Mouse (Mus musculus) liver, postnatal 0 days (tissue): ENCODE data around the gene Hdac9. TPM values are rescaled to one million over a fixed set of nuclear protein-coding genes. Genes with fewer than 3 reads are reported as not detected.

ENCODE experiments used
- ATAC-seq: fragments of 200-750 bp; cut with Nextera tagmentation; 2 replicates; pipeline ENCODE4 v1.8.0; 2017; ENCODE audit warnings: mild to moderate bottlenecking, moderate library complexity
- DNase-seq: peaks from one replicate; pipeline ENCODE4 v3.0.0-alpha.2; 2016
- H3K27ac ChIP-seq: fragments of 300-500 bp; sonication (generic); 2 replicates; pipeline ENCODE4 v1.5.1; 2014; ENCODE audit warnings: antibody characterized with exemption, moderate library complexity, mild to moderate bottlenecking, low read depth
- H3K27me3 ChIP-seq: fragments of 300-500 bp; sonication (generic); 2 replicates; pipeline ENCODE4 v1.6.1; 2014; ENCODE audit warnings: low read length, control low read depth, mixed read lengths; ENCODE audit not compliant: insufficient read depth
- H3K36me3 ChIP-seq: fragments of 300-500 bp; sonication (generic); replicated peaks from 2 replicates; pipeline ENCODE4 v1.6.1; 2014; ENCODE audit warnings: mild to moderate bottlenecking, control low read depth, low read length, moderate library complexity, mixed read lengths; ENCODE audit not compliant: insufficient read depth
- H3K4me1 ChIP-seq: fragments of 300-500 bp; sonication (generic); 2 replicates; pipeline ENCODE4 v1.6.1; 2014; ENCODE audit warnings: antibody characterized with exemption, mild to moderate bottlenecking, control low read depth; ENCODE audit not compliant: insufficient read depth
- H3K4me2 ChIP-seq: fragments of 300-500 bp; sonication (generic); 2 replicates; pipeline ENCODE4 v1.6.1; 2014; ENCODE audit warnings: low read depth, mild to moderate bottlenecking, low read length, moderate library complexity, mixed read lengths
- H3K4me3 ChIP-seq: fragments of 300-500 bp; sonication (generic); 2 replicates; pipeline ENCODE4 v1.5.1; 2014; ENCODE audit warnings: low read depth, low read length
- H3K9ac ChIP-seq: fragments of 300-500 bp; sonication (generic); replicated peaks from 2 replicates; pipeline ENCODE4 v1.6.1; 2014; ENCODE audit warnings: mild to moderate bottlenecking, moderate library complexity
- H3K9me3 ChIP-seq: fragments of 300-500 bp; sonication (generic); 2 replicates; pipeline ENCODE4 v1.6.1; 2016; ENCODE audit warnings: mild to moderate bottlenecking, control low read depth, low read length, mixed read lengths
- CTCF ChIP-seq: sonication (generic); IDR thresholded peaks from 2 replicates; pipeline ENCODE4 v1.5.1; 2016; ENCODE audit warnings: antibody characterized with exemption, low read depth
- EP300 ChIP-seq: IDR thresholded peaks from 2 replicates; pipeline ENCODE4 v1.6.1; 2016; ENCODE audit warnings: antibody characterized with exemption, low read depth, mild to moderate bottlenecking
- WGBS: fragments of 180-500 bp; shearing (Covaris S2); extraction: QIAGEN DNeasy Blood & Tissue Kit; methylation state at CpG from one replicate; pipeline ENCODE4 v1.1.7; 2014; ENCODE audit not compliant: insufficient replicate concordance; 5-methylcytosine and 5-hydroxymethylcytosine counted together
- polyA plus RNA-seq: library from polyadenylated mRNA; unstranded; fragments of >200 nt; fragmentation: Nextera tagmentation; extraction: Ambion mirVana; gene quantifications from 2 replicates; pipeline ENCODE4 v1.2.1, GENCODE M21; 2015

Gene Hdac9
- polyA plus RNA-seq, 1 experiment from 2014 or later, result 1.3 TPM

GRCm38 (mm10) chr12:34697981-34698380, 218.9 kb downstream of the Hdac9 start:
- H3K27ac ChIP-seq, result no peak overlapping the region
- H3K9me3 ChIP-seq, result no peaks in the 10 kb centered on the region
- H3K4me1 ChIP-seq, result no peaks in the 10 kb centered on the region
- no peak for TF ChIP-seq CTCF
- no peak for TF ChIP-seq EP300
- H3K4me2 ChIP-seq, result no peak overlapping the region
- ATAC-seq, result no peak
- H3K36me3 ChIP-seq, result no peaks in the 10 kb centered on the region
- no peak overlapping the region for H3K4me3 ChIP-seq
- WGBS, result 86% methylated on average over 1 of the region's 1 CpGs
- H3K27me3 ChIP-seq, result no peaks in the 10 kb centered on the region
- no peak for DNase-seq
- no peak overlapping the region for H3K9ac ChIP-seq

DNA sequence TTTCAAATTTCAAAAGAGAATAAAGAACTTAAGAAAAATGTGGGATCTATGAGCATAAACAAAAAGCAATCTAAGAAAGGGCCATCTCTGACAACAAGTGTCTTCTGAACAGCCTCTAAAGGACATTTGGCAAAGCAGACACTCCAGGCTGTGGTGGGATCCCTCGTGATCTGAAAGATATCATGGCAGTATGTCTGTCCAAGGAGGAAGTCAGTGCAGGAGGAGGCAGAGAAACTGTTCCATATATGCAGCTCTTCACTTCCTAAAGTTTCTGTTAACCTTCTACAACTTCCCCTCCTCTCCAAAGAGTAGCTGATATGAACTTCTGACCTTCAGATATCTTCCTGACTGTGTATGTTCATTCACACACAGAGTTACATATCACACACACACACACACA, 220.2 kb downstream of the Hdac9 start:
- Histone ChIP-seq H3K27me3 (no peaks in the 10 kb centered on the region), H3K9ac (no peak overlapping the region), H3K27ac (no peak overlapping the region), H3K4me1 (no peaks in the 10 kb centered on the region), H3K4me2 (no peak overlapping the region), H3K9me3 (no peaks in the 10 kb centered on the region), H3K4me3 (no peak overlapping the region), H3K36me3 (no peaks in the 10 kb centered on the region)
- DNase-seq, result no peak
- ATAC-seq, result no peak
- 21% methylated on average over 1 of the region's 1 CpGs for WGBS
- TF ChIP-seq CTCF (no peak), EP300 (no peak)

DNA sequence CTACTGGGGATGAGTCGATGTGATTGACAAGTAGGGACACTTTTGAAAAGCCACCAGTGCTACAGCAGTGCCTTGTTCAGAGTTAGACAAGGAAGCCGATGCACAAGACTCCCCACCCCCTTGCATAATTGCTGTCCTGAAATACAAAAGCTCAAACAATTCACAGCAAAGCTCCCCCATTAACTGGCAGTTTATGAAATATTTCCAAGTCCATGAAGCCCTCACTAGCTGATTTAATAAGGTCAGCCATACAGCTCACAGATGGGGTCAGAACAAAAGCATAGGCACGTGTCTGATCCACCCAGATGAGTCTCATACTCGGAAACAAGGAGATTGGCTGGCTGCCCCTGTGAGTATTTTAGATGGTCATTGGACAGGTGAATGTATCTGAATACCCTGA, 228.0 kb downstream of the Hdac9 start:
- Histone ChIP-seq H3K9me3 (no peaks in the 10 kb centered on the region), H3K36me3 (no peaks in the 10 kb centered on the region), H3K9ac (no peak overlapping the region), H3K27ac (no peak overlapping the region), H3K27me3 (no peaks in the 10 kb centered on the region), H3K4me3 (no peak overlapping the region), H3K4me2 (no peak overlapping the region), H3K4me1 (no peaks in the 10 kb centered on the region)
- ATAC-seq, result no peak
- no peak for DNase-seq
- WGBS, result 66% methylated on average over 4 of the region's 4 CpGs
- TF ChIP-seq EP300 (no peak), CTCF (no peak)

DNA sequence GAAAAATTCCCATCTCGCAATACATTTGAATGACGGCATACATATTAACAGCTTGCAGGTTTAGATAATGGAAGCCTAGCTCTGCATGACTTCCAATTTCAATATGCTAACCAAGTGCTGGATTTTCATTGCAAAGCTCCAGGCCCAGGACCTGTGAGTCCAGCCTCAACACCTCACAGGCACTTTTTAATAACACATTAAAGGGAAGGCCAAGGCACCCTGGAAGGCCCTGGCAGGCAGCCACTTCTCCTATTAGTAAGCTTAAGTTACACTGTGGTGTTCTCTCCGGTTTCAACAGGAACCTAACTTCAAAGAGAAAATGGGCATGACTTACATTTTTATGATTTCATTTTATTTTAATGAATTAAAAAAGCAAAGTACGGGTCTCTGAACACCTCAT, 233.5 kb downstream of the Hdac9 start:
- ATAC-seq (no peak), DNase-seq (no peak)
- no peak overlapping the region for H3K4me3 ChIP-seq
- no peaks in the 10 kb centered on the region for H3K4me1 ChIP-seq
- TF ChIP-seq CTCF, result no peak
- no peak for TF ChIP-seq EP300
- 72% methylated on average over 4 of the region's 4 CpGs for WGBS
- H3K36me3 ChIP-seq, result no peaks in the 10 kb centered on the region
- H3K27me3 ChIP-seq, result no peaks in the 10 kb centered on the region
- H3K4me2 ChIP-seq, result no peak overlapping the region
- H3K9ac ChIP-seq, result no peak overlapping the region
- H3K27ac ChIP-seq, result no peak overlapping the region
- no peaks in the 10 kb centered on the region for H3K9me3 ChIP-seq

- Histone ChIP-seq H3K36me3 (no peaks in the 10 kb centered on the region), H3K4me3 (no peak overlapping the region), H3K9ac (no peak overlapping the region), H3K27ac (no peak overlapping the region), H3K27me3 (no peaks in the 10 kb centered on the region), H3K9me3 (no peaks in the 10 kb centered on the region), H3K4me1 (no peaks in the 10 kb centered on the region), H3K4me2 (no peak overlapping the region)
- ATAC-seq (no peak), DNase-seq (no peak)
- WGBS, result 82% methylated on average over 3 of the region's 3 CpGs
- TF ChIP-seq EP300 (no peak), CTCF (no peak)
These were observed 234.2 kb downstream of the Hdac9 start for GRCm38 (mm10) chr12:34682657-34683056.

DNA sequence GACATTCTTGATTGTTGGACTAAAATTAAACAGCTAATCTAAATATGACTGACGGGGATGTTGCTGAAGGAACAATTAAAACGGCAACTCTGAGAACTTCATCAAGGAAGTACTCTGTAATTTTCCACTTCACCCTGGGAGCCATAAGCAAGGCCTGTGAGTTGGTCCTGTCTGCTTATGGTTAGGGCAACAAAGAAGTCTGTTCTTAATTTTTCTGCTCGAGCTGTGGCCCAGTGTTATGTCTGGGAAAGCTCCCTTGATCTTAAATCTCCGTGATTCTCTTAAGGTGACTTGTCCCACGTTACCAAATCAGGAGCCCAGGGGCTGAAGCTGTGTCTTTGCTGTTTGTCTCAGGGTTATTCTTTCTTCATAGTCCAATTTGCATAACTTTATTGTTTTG, 236.3 kb downstream of the Hdac9 start:
- TF ChIP-seq CTCF (no peak), EP300 (no peak)
- no peak overlapping the region for H3K4me3 ChIP-seq
- H3K4me2 ChIP-seq, result no peak overlapping the region
- H3K27ac ChIP-seq, result no peak overlapping the region
- 51% methylated on average over 5 of the region's 5 CpGs for whole genome bisulfite sequencing
- no peaks in the 10 kb centered on the region for H3K36me3 ChIP-seq
- H3K27me3 ChIP-seq, result no peaks in the 10 kb centered on the region
- no peaks in the 10 kb centered on the region for H3K9me3 ChIP-seq
- no peak overlapping the region for H3K9ac ChIP-seq
- DNase-seq (no peak), ATAC-seq (no peak)
- H3K4me1 ChIP-seq, result no peaks in the 10 kb centered on the region

GRCm38 (mm10) chr12:34677110-34677509, 239.8 kb downstream of the Hdac9 start:
- TF ChIP-seq EP300 (no peak), CTCF (no peak)
- Histone ChIP-seq H3K9me3 (no peaks in the 10 kb centered on the region), H3K4me2 (no peak overlapping the region), H3K27me3 (no peaks in the 10 kb centered on the region), H3K27ac (no peak overlapping the region), H3K4me3 (no peak overlapping the region), H3K9ac (no peak overlapping the region), H3K4me1 (no peaks in the 10 kb centered on the region), H3K36me3 (no peaks in the 10 kb centered on the region)
- 68% methylated on average over 6 of the region's 6 CpGs for WGBS
- ATAC-seq (no peak), DNase-seq (no peak)
